Mouse (Mus musculus) 3134 (cell line): ENCODE results near the gene Ddx39b.

ENCODE experiments used
- DNase-seq: peaks from one replicate; pipeline ENCODE4 v3.0.0-alpha.2; 2011; ENCODE audit warnings: low spot score; ENCODE audit not compliant: insufficient read length; ENCODE audit errors: extremely low read depth

Gene Ddx39b

DNA sequence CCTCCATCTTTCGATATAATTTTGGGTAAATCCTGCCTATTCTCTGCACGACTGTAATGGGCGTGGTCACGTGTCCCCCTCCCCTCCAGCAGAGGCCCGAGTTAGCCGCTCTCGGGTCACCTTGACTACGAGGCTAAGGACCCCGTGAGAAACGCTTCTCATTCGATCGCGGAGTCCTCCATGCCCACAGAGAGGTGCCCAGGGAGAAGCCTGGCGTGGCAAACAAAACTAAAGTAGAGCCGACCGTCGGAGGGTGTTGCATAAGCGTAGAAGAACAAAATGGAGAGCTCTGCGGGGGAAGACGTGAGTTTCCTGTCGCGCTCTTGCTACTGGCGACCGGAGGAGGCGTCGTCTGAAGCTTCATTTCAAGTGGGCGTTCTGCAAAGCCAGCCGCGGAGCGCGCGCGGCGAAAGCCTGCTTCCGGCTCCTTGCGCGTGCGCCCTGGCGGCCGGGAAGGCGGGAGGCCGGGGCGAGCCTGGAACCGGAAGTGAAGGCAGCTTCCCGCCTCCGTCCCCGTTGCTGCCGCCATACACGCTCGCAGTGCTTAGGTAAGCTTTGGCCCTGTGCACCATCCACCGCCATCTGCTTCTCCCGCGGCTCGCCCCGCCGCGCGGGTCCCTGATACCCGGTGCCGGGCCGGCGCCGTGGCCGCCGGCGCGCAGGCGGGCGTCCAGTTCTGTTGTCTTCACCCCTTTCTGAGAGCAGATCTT, at the start of gene Ddx39b:
Gene Ddx39b, plus strand, starts transcription at position 442 of the 710 bp plus-strand sequence.
- DNase-seq: peak; percentile 98

GRCm38 (mm10) chr17:35192924-35193323, 48.6 kb upstream of the Ddx39b start:
- no peak for DNase-seq

- DNase-seq: no peak
These were observed 47.4 kb upstream of the Ddx39b start, which contains the start of gene Ltb for GRCm38 (mm10) chr17:35193881-35194843. Gene Ltb (plus strand): TSS chr17:35194439.

- DNase-seq: no peak
These were observed 46.5 kb upstream of the Ddx39b start for GRCm38 (mm10) chr17:35194844-35195630.

DNA sequence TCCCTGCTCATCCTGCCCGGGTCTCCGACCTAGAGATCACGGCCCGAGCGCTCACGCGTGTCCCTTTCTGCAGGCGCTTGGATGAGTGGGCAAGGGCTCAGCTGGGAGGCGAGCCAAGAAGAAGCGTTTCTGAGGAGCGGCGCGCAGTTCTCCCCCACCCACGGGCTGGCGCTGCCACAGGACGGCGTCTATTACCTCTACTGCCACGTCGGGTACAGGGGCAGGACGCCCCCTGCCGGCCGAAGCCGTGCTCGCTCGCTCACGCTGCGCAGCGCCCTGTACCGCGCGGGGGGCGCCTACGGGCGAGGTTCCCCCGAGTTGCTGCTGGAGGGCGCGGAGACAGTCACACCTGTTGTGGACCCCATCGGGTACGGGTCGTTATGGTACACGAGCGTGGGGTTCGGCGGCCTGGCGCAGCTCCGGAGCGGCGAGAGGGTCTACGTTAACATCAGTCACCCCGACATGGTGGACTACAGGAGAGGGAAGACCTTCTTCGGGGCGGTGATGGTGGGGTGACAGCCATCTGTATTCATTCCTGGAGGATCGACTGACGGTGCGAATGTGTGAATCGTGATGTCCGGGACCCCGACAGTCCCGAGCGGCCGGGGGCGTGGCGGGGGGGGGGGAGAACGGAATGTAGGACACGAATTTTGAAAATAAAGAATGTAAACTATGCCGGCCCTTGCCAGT, 45.8 kb upstream of the Ddx39b start:
- no peak for DNase-seq

DNA sequence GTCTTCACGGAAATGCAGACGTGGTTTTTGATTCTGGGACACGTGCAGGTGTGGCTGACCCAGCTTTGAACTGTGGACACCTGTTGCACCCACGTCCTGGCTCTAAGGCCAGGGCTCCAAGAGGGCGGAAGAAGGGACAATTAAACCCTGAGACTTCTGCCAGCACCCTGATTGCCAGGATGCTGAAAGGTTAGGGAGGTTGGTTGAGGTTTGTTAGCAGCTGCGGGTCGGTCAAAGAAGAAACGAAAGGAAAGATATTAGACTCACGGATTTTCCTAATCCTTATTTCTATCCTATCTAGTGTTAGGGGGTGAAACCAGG, 45.3 kb upstream of the Ddx39b start:
- no peak for DNase-seq

DNA sequence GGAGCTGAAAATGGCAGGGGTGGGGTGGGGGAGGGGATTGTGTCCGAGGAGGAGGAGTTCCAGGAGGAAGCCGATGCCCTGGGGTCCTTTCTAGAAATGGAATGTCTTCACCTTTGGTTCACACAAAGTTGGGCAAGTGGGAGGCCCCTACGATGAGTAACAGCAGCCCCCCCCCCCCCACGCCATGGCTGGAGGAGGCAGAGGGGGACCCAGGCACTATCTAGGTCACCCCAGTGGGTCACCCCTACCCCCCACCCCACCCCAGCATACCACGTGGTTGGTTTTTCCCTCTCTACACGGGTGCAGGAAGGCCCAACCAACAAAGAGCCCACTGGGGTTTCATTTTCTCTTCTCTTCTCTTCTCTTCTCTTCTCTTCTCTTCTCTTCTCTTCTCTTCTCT, 44.4 kb upstream of the Ddx39b start:
- DNase-seq: no peak

DNA sequence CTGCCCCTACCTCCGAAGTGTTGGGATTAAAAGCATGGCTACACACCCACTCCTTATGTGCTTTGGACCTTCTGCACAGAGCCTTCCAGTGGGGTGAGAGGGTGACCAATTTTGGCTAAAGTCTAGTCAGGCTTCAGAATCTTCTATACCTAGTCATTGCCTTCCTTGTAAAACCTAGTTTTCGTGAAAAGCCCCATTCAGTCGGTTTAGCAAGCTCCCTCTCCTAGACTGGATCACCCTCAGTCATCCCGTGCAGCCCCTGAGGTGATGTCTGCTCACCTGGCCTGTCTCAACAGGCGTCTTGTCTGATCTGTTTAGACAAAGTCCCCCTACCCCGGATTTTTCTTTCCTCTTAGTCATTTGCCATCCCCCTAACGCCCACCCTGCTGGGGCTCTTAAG, 43.5 kb upstream of the Ddx39b start:
- DNase-seq: no peak

DNA sequence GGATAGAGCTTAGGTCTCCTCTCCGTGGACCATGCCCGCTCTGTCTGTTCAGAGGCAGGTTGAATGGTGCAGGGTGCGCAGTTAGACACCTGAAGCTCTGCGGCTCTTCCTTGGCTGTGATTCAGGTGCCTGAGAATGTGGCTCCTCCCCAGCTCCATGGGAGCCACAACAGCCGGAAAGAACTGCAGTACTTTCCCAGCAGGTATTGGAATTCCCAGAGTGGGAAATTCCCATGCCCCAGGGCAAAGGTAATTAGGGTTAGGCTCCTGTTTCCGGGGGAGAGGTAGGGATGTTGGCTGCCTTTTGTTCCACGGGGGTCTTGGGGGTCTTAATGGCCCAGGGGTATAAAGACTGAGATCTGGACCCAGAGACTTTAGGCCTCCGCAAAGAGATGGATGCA, 42.6 kb upstream of the Ddx39b start:
- no peak for DNase-seq

- peak; percentile 40 for DNase-seq
These were observed 41.1 kb upstream of the Ddx39b start for GRCm38 (mm10) chr17:35200398-35200797.

DNA sequence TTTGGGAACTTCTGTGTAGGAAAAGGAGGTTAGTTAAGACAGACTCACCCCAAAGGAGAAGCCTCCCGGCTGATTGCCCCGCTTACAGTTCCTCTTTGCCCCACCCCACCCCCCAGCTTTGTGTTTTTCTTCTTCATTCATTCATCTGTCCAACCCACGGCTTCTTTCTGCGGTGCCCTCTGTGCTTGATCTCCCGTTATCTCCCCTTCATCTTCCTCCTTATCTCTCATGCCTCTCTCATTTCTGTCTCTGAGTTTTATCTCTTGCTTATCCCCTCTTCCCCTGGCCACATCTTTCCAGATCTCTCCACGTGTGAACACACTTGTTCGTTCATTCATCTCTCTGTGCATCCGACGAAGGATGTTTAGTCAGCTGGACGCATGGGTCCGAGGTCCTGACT, 40.4 kb upstream of the Ddx39b start:
- DNase-seq: no peak

DNA sequence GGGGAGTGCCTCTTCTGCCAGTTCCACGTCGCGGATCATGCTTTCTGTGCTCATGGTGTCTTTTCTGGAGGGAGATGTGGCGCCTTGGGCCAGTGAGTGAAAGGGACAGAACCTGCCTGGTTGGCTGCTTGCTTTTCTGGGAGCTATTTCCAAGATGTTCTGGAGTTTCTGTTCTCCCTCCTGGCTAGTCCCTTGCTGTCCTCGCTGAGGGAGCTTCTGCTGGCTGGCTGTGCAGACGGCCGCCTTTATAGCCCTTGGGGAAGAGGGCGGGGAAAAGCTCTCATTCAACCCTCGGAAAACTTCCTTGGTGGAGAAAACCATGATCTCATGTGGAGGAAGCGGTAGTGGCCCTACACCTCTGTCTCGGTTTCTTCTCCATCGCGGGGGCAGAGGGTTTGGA, 39.8 kb upstream of the Ddx39b start, which contains the start of gene Tnf:
Gene Tnf, minus strand, starts transcription at position 221 of the 400 bp plus-strand sequence.
- no peak for DNase-seq

GRCm38 (mm10) chr17:35202442-35202841, 39.1 kb upstream of the Ddx39b start:
- DNase-seq: no peak

DNA sequence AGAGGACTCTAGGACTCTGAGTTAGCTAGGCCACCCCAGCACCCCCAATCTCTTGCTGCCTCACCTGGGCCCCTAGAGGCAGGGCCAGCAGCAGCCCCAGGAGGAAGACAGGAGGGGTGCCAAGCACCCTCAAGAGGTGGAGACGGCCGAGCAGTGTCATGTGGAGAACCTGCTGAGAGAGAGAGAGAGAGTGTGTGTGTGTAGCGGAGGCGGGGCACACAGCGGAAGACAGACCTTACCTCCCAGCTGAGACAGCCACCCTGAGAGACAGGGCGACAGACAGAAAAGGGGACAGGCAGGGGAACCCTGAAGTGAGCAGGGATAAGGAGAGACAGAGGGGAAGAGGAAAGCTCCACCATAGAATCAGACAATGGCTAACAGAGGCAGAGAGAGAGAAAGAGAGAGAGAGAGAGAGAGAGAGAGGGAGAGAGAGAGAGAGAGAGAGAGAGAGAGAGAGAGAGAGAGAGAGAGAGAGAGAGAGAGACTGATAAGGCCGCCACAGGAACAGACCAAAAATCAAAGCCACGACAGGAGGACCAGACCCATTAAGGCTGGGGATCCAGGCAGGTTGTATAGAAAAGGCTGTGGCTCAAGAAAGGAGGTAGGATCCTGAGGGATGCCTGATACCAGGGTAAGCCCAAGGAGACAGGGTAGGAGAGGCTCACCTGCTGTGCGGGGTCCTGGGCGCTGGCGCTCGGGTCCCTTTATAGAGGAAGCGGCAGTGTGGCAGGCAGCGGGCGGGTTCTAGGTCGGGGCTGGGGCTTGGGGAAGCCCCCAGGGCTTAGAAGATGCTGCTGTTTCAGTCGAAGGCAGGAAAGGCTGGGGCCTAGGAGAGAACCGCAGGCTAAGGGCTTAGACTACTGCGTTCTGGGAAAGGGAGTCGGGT, 36.8 kb upstream of the Ddx39b start, which contains the start of gene Lta:
Gene Lta, minus strand, starts transcription at position 858 of the 886 bp plus-strand sequence.
- no peak for DNase-seq

- no peak for DNase-seq
These were observed 36.2 kb upstream of the Ddx39b start for GRCm38 (mm10) chr17:35205380-35205769.

- no peak for DNase-seq
These were observed 31.6 kb upstream of the Ddx39b start for GRCm38 (mm10) chr17:35209785-35210535.

GRCm38 (mm10) chr17:35210593-35210992, 31.0 kb upstream of the Ddx39b start:
- no peak for DNase-seq

DNA sequence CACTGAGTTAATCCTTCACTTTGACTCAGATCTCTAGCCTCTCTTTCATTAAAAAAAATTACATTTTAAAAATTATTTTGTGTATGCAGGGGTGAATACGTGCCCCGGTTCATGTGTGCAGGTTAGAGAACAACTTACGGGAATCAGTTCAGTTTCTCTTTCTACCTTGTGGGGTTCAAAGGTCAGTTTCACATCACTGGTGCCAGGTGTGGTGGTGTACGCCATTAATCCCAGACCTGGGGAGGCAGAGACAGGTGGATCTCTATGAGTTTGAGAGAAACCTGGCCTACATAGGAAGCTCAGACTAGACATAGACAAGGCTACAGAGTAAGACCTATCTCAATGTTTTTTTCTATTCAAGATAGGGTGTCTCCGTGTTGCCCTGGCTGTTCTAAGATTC, 28.5 kb upstream of the Ddx39b start:
- DNase-seq: no peak
